Mouse (Mus musculus): ENCODE results near the gene Gm39566. TPM values are rescaled to one million over a fixed set of nuclear protein-coding genes. Genes with fewer than 3 reads are reported as not detected.

Gene Gm39566
- total and polyA plus RNA-seq, 3 experiments, result 0.04 TPM; not detected in 2

DNA sequence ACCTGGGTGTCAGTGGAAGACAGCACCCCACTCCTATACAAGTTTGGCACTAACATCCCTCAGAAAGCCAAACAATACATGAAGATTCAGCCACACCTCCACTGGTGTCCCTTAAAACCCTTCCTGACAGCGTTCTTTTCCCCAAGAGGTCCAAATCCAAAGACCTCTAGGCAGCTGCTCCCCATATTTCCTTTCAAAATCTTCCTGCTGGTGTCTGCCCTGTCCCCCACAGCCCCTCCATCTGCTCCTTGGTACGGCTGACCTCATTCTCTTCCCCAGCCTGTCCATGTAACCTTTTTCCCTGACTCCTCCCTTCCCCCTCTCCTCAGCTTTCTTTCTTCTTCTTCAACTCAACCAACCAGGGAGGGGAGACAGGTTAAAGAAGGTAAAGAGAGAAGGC is 8.4 kb upstream of the Gm39566 start:
- no peak for DNase-seq (ENCODE audit: low read depth, low spot score)
- H3K27ac ChIP-seq (ENCODE audit: control insufficient read depth, low read depth, low read length), result no peak overlapping the region
- no peaks in the 10 kb centered on the region for H3K9me3 ChIP-seq (replicated peaks; ENCODE audit: insufficient read depth, low read length)
- H3K9ac ChIP-seq (ENCODE audit: control insufficient read depth, low read depth, low read length, poor library complexity, severe bottlenecking), result no peak overlapping the region
- H3K79me2 ChIP-seq (ENCODE audit: control insufficient read depth, insufficient read depth, low read length, poor library complexity), result no peaks in the 10 kb centered on the region
- H3K4me1 ChIP-seq (ENCODE audit: control insufficient read depth in 1 of 2, insufficient read depth in 2 of 2, low read length in 2 of 2), result no peaks in the 10 kb centered on the region
- H3K4me3 ChIP-seq (ENCODE audit: control insufficient read depth in 1 of 2, insufficient read depth in 1 of 2, low read depth in 2 of 2, low read length in 2 of 2), result no peak overlapping the region
- no peak for TF ChIP-seq POLR2AphosphoS2 (IDR thresholded peaks at IDR 0.05; ENCODE audit: low read length)
- no peak for TF ChIP-seq POLR2A (IDR thresholded peaks at IDR 0.05; ENCODE audit: control insufficient read depth in 1 of 2, insufficient read depth in 1 of 2, low read depth in 1 of 2, low read length in 2 of 2, poor library complexity in 1 of 2)
- TF ChIP-seq EP300 (IDR thresholded peaks at IDR 0.05; ENCODE audit: low read depth in 1 of 2, low read length in 2 of 2), result no peak
- TF ChIP-seq SMC3 (IDR thresholded peaks at IDR 0.05; ENCODE audit: low read depth, low read length), result no peak
- TF ChIP-seq ZNF384 (IDR thresholded peaks at IDR 0.05; ENCODE audit: low read depth, low read length), result no peak
- TF ChIP-seq CTCF (IDR thresholded peaks at IDR 0.05 in 2 of 3, conservative IDR thresholded peaks at IDR 0.05 in 1 of 3; ENCODE audit: control insufficient read depth in 1 of 3, insufficient read depth in 1 of 3, low read depth in 2 of 3, low read length in 3 of 3, poor library complexity in 1 of 3, severe bottlenecking in 1 of 3), result no peak
- TF ChIP-seq RAD21 (IDR thresholded peaks at IDR 0.05; ENCODE audit: low read depth, low read length), result no peak
- no peak for TF ChIP-seq GATA1 (IDR thresholded peaks at IDR 0.05; ENCODE audit: low read depth, low read length)
- no peak for TF ChIP-seq TCF12 (IDR thresholded peaks at IDR 0.05; ENCODE audit: low read depth, low read length)
- no peak for TF ChIP-seq NRF1 (IDR thresholded peaks at IDR 0.05; ENCODE audit: insufficient read depth, low read depth, low read length, poor library complexity, severe bottlenecking)
- TF ChIP-seq UBTF (IDR thresholded peaks at IDR 0.05; ENCODE audit: borderline replicate concordance, insufficient read depth, low read depth, low read length), result no peak
- TF ChIP-seq ZC3H11A (IDR thresholded peaks at IDR 0.05; ENCODE audit: low read depth, low read length), result no peak
- TF ChIP-seq SIN3A (IDR thresholded peaks at IDR 0.05; ENCODE audit: low read length), result no peak
- no peak for TF ChIP-seq MEF2A (IDR thresholded peaks at IDR 0.05; ENCODE audit: extremely low read depth, insufficient replicate concordance, low read depth, low read length, poor library complexity, severe bottlenecking)
- no peaks in the 10 kb centered on the region for H3K27me3 ChIP-seq (ENCODE audit: control insufficient read depth in 1 of 2, insufficient read depth in 2 of 2, low read length in 2 of 2)
- no peaks in the 10 kb centered on the region; a peak in 1 of 4 replicates for H3K36me3 ChIP-seq (ENCODE audit: control insufficient read depth in 1 of 2, insufficient read depth in 2 of 2, low read length in 2 of 2)

DNA sequence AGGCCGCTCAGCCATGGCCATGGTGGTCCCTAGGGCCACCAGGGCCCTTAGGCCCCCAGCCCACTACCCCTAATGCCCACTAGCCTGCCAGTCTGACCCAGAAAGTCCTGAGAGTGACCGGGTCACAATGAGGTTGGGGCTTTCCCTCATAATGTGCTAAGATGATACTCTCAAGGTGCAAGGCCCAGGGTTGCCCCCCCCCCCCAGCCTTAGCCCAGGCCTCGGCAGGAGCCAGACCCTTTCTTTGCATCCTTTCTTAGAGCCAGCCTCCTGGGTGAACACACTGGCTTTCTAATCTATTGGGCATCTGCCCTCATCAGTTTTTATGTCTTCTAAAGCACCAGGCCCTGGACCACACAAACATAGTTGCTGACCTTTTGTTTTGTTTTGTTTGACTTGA is 7.0 kb upstream of the Gm39566 start, which contains the start of gene Spem1:
Gene Spem1 (minus strand): TSS at position 101 of the 400 bp plus-strand sequence.
- Histone ChIP-seq H3K36me3 (ENCODE audit: control insufficient read depth in 1 of 2, insufficient read depth in 2 of 2, low read length in 2 of 2) (no peaks in the 10 kb centered on the region), H3K79me2 (ENCODE audit: control insufficient read depth, insufficient read depth, low read length, poor library complexity) (no peaks in the 10 kb centered on the region), H3K4me1 (ENCODE audit: control insufficient read depth in 1 of 2, insufficient read depth in 2 of 2, low read length in 2 of 2) (no peaks in the 10 kb centered on the region), H3K9me3 (replicated peaks; ENCODE audit: insufficient read depth, low read length) (no peaks in the 10 kb centered on the region), H3K27me3 (ENCODE audit: control insufficient read depth in 1 of 2, insufficient read depth in 2 of 2, low read length in 2 of 2) (0 out of 4 replicates have a peak, but pooled peaks cover 0 to 2% of the 10 kb centered on the region in 2 experiments), H3K9ac (ENCODE audit: control insufficient read depth, low read depth, low read length, poor library complexity, severe bottlenecking) (no peak within 1 kb of the TSS), H3K27ac (ENCODE audit: control insufficient read depth, low read depth, low read length) (no peak within 1 kb of the TSS), H3K4me3 (ENCODE audit: control insufficient read depth in 1 of 2, insufficient read depth in 1 of 2, low read depth in 2 of 2, low read length in 2 of 2) (no peak within 1 kb of the TSS)
- DNase-seq (ENCODE audit: low read depth, low spot score), result no peak
- no peak for TF ChIP-seq JUND (IDR thresholded peaks at IDR 0.05; ENCODE audit: low read depth, low read length)
- no peak for TF ChIP-seq MAZ (IDR thresholded peaks at IDR 0.05; ENCODE audit: low read depth, low read length)
- TF ChIP-seq EP300 (IDR thresholded peaks at IDR 0.05; ENCODE audit: low read depth in 1 of 2, low read length in 2 of 2), result no peak
- no peak for TF ChIP-seq BHLHE40 (IDR thresholded peaks at IDR 0.05; ENCODE audit: borderline replicate concordance, low read depth, low read length)

Measured in MEL (cell line).